Mouse (Mus musculus): ENCODE data around the gene S100a2. TPM values are rescaled to one million over a fixed set of nuclear protein-coding genes. Genes with fewer than 3 reads are reported as not detected.

Gene S100a2
- total RNA-seq, 2 experiments from 2014 or later: not detected

Other genes starting within 250 kb of the S100a2 start
- not detected in 2 replicates for gene Slc27a3, start 200.3 kb upstream of the S100a2 start, total RNA-seq (2015; ENCODE audit: low replicate concordance)
- 1.0 TPM in 1 of 2 replicates, not detected in the other for gene Slc27a3, start 200.3 kb upstream of the S100a2 start, total RNA-seq (2017; ENCODE audit: low replicate concordance)
- gene Ints3, start 156.6 kb upstream of the S100a2 start, total RNA-seq (2015; ENCODE audit: low replicate concordance): 6.7 and 12.6 TPM in 2 replicates
- gene Ints3, start 156.6 kb upstream of the S100a2 start, total RNA-seq (2017; ENCODE audit: low replicate concordance): 13.2 and 18.2 TPM in 2 replicates
- gene Npr1, start 124.4 kb upstream of the S100a2 start, total RNA-seq (2015; ENCODE audit: low replicate concordance): not detected in 2 replicates
- not detected in 2 replicates for gene Npr1, start 124.4 kb upstream of the S100a2 start, total RNA-seq (2017; ENCODE audit: low replicate concordance)
- gene Ilf2, start 114.1 kb upstream of the S100a2 start, total RNA-seq (2015; ENCODE audit: low replicate concordance): 61.6 and 86.5 TPM in 2 replicates
- 93.7 and 150 TPM in 2 replicates for gene Ilf2, start 114.1 kb upstream of the S100a2 start, total RNA-seq (2017; ENCODE audit: low replicate concordance)
- 11.3 and 17.7 TPM in 2 replicates for gene Snapin, start 99.2 kb upstream of the S100a2 start, total RNA-seq (2015; ENCODE audit: low replicate concordance)
- 13.1 and 16.4 TPM in 2 replicates for gene Snapin, start 99.2 kb upstream of the S100a2 start, total RNA-seq (2017; ENCODE audit: low replicate concordance)
- 78.9 and 101 TPM in 2 replicates for gene Chtop, start 80.7 kb upstream of the S100a2 start, total RNA-seq (2015; ENCODE audit: low replicate concordance)
- gene Chtop, start 80.7 kb upstream of the S100a2 start, total RNA-seq (2017; ENCODE audit: low replicate concordance): 47.3 and 66.6 TPM in 2 replicates
- 27.7 and 33.9 TPM in 2 replicates for gene S100a1, start 75.9 kb upstream of the S100a2 start, total RNA-seq (2015; ENCODE audit: low replicate concordance)
- gene S100a1, start 75.9 kb upstream of the S100a2 start, total RNA-seq (2017; ENCODE audit: low replicate concordance): 18.2 and 22.8 TPM in 2 replicates
- gene S100a13, start 75.8 kb upstream of the S100a2 start, total RNA-seq (2015; ENCODE audit: low replicate concordance): 8.8 and 10.8 TPM in 2 replicates
- gene S100a13, start 75.8 kb upstream of the S100a2 start, total RNA-seq (2017; ENCODE audit: low replicate concordance): 6.7 and 9.5 TPM in 2 replicates
- gene S100a14, start 63.4 kb upstream of the S100a2 start, total RNA-seq (2015; ENCODE audit: low replicate concordance): not detected in 2 replicates
- gene S100a14, start 63.4 kb upstream of the S100a2 start, total RNA-seq (2017; ENCODE audit: low replicate concordance): not detected in 2 replicates
- not detected in 2 replicates for gene S100a16, start 53.0 kb upstream of the S100a2 start, total RNA-seq (2015; ENCODE audit: low replicate concordance)
- gene S100a16, start 53.0 kb upstream of the S100a2 start, total RNA-seq (2017; ENCODE audit: low replicate concordance): not detected in 2 replicates
- not detected in 2 replicates for gene S100a3, start 29.7 kb upstream of the S100a2 start, total RNA-seq (2015; ENCODE audit: low replicate concordance)
- gene S100a3, start 29.7 kb upstream of the S100a2 start, total RNA-seq (2017; ENCODE audit: low replicate concordance): not detected in 2 replicates
- gene Gm42674, start 11.7 kb downstream of the S100a2 start, total RNA-seq (2015; ENCODE audit: low replicate concordance): not detected in 2 replicates
- gene Gm42674, start 11.7 kb downstream of the S100a2 start, total RNA-seq (2017; ENCODE audit: low replicate concordance): not detected in 2 replicates
- gene S100a4, start 13.5 kb downstream of the S100a2 start, total RNA-seq (2015; ENCODE audit: low replicate concordance): 36.9 and 83.6 TPM in 2 replicates
- gene S100a4, start 13.5 kb downstream of the S100a2 start, total RNA-seq (2017; ENCODE audit: low replicate concordance): 29.4 and 37.4 TPM in 2 replicates
- not detected in 2 replicates for gene S100a5, start 18.3 kb downstream of the S100a2 start, total RNA-seq (2015; ENCODE audit: low replicate concordance)
- gene S100a5, start 18.3 kb downstream of the S100a2 start, total RNA-seq (2017; ENCODE audit: low replicate concordance): not detected in 2 replicates
- gene S100a6, start 22.6 kb downstream of the S100a2 start, total RNA-seq (2015; ENCODE audit: low replicate concordance): 132 and 138 TPM in 2 replicates
- gene S100a6, start 22.6 kb downstream of the S100a2 start, total RNA-seq (2017; ENCODE audit: low replicate concordance): 41.6 and 73.8 TPM in 2 replicates
- not detected in 2 replicates for gene S100a7a, start 63.8 kb downstream of the S100a2 start, total RNA-seq (2015; ENCODE audit: low replicate concordance)
- not detected in 2 replicates for gene S100a7a, start 63.8 kb downstream of the S100a2 start, total RNA-seq (2017; ENCODE audit: low replicate concordance)
- gene S100a8, start 78.7 kb downstream of the S100a2 start, total RNA-seq (2015; ENCODE audit: low replicate concordance): 5,294 and 6,274 TPM in 2 replicates
- gene S100a8, start 78.7 kb downstream of the S100a2 start, total RNA-seq (2017; ENCODE audit: low replicate concordance): 2,245 and 2,738 TPM in 2 replicates
- 7,257 and 9,005 TPM in 2 replicates for gene S100a9, start 105.5 kb downstream of the S100a2 start, total RNA-seq (2015; ENCODE audit: low replicate concordance)
- gene S100a9, start 105.5 kb downstream of the S100a2 start, total RNA-seq (2017; ENCODE audit: low replicate concordance): 2,061 and 2,234 TPM in 2 replicates
- not detected in 2 replicates for gene Pglyrp4, start 136.7 kb downstream of the S100a2 start, total RNA-seq (2015; ENCODE audit: low replicate concordance)
- gene Pglyrp4, start 136.7 kb downstream of the S100a2 start, total RNA-seq (2017; ENCODE audit: low replicate concordance): not detected in 2 replicates
- not detected in 2 replicates for gene Gm5849, start 187.6 kb downstream of the S100a2 start, total RNA-seq (2015; ENCODE audit: low replicate concordance)
- not detected in 2 replicates for gene Gm5849, start 187.6 kb downstream of the S100a2 start, total RNA-seq (2017; ENCODE audit: low replicate concordance)